Comparison of ENCODE assay signal across 11 mouse cellular contexts in genomic region chr5:84281290-84282017, GRCm38 (mm10).
DNase-seq lines count a peak whose midpoint lies in the region; ATAC-seq and TF ChIP-seq lines count a peak whose summit lies in the region.
"Had no signal": no experiment of that assay in that cellular context is flagged by ENCODE, and none has a peak within 500 bp of the region (broad histone marks: within the 10 kb centered on the region; RNA-seq: fewer than 3 reads in every experiment).

No protein-coding gene starts in this region.

- peaks cover 7% of the 10 kb centered on the region for H3K4me1 ChIP-seq in forebrain, embryonic 12.5 days
- H3K4me1 ChIP-seq: heart, embryonic 13.5 days had no signal

- H3K4me3 ChIP-seq in left cerebral cortex, adult 2 months, result peak overlapping the region; percentile 39
- H3K4me3 ChIP-seq in forebrain, embryonic 12.5 days (replicated peaks), result peak overlapping the region; percentile 17; the same call in 1 of the 2 replicates
- H3K4me3 ChIP-seq: heart, embryonic 13.5 days had no signal

- H3K36me3 ChIP-seq in forebrain, embryonic 12.5 days (replicated peaks), result no peaks in the 10 kb centered on the region
- H3K36me3 ChIP-seq: heart, embryonic 13.5 days had no signal

- no peak for DNase-seq in left cerebral cortex, adult 2 months (ENCODE audit: extremely low spot score in 1 of 2, low spot score in 2 of 2)
- DNase-seq in left cerebral cortex, postnatal 14 days (ENCODE audit: low spot score in 2 of 2), result no peak
- peak; percentile 32 for DNase-seq in mesoderm, embryonic 11.5 days (ENCODE audit: low read depth, low spot score)
- DNase-seq in retina, postnatal 1 day, result peak; percentile 81
- DNase-seq in layer of hippocampus, postnatal 25 days (ENCODE audit: extremely low spot score in 1 of 2, low spot score in 1 of 2), result no peak
- DNase-seq in T-cell, adult 2 months (ENCODE audit: low spot score), result no peak
- DNase-seq: cerebellum, adult 8-10 months; kidney, adult 2 months; liver, postnatal 0 days had no signal

- no peaks in the 10 kb centered on the region for H3K9me3 ChIP-seq in forebrain, embryonic 12.5 days
- H3K9me3 ChIP-seq: heart, embryonic 13.5 days had no signal

- no peak overlapping the region for H3K9ac ChIP-seq in forebrain, embryonic 12.5 days
- H3K9ac ChIP-seq: heart, embryonic 13.5 days; liver, postnatal 0 days had no signal

- peak overlapping the region; percentile 47 for H3K4me2 ChIP-seq in forebrain, embryonic 12.5 days
- H3K4me2 ChIP-seq: heart, embryonic 13.5 days had no signal

- intact Hi-C loops in left cerebral cortex, adult 2 months (cut with DNase I), result loop anchor here (5.0 kb wide), 1 partner anchor 136 kb away; the partner anchor contains the start of gene Epha5
- intact Hi-C loops in left cerebral cortex, postnatal 14 days (cut with DNase I), result no loop called here

- H3K27ac ChIP-seq in left cerebral cortex, adult 2 months, result peak overlapping the region; percentile 7; the same call in 1 of the 2 replicates
- peak overlapping the region; percentile 5; the same call in 1 of the 2 replicates for H3K27ac ChIP-seq in forebrain, embryonic 12.5 days
- H3K27ac ChIP-seq: heart, embryonic 13.5 days had no signal

- no peak for TF ChIP-seq CTCF in left cerebral cortex, adult 2 months (IDR thresholded peaks at IDR 0.05)

- no peaks in the 10 kb centered on the region for H3K27me3 ChIP-seq in forebrain, embryonic 12.5 days
- H3K27me3 ChIP-seq: heart, embryonic 13.5 days had no signal

- 28% methylated on average over 22 of the region's 22 CpGs for WGBS in forebrain, embryonic 12.5 days

- peak; percentile 80 for ATAC-seq in forebrain, embryonic 12.5 days (ENCODE audit: low FRiP score)
- ATAC-seq: liver, postnatal 0 days had no signal

Comparison
In these comparisons a context has a peak if more than half of its experiments do, and no peak if none do; other contexts are left out.
1. DNase-seq: peak in mesoderm, embryonic 11.5 days (single experiment) and retina, postnatal 1 day (single experiment); none in left cerebral cortex, adult 2 months (0 of 2), left cerebral cortex, postnatal 14 days (0 of 2), layer of hippocampus, postnatal 25 days (0 of 2) and T-cell, adult 2 months (single experiment).